Mouse (Mus musculus) liver, embryonic 16.5 days (tissue): ENCODE measurements at regions not wholly inside any gene's neighbourhood (a gene's known extent, or its start where the extent isn't known, plus 50 kb on each side); places are given as distances from the start of the nearest gene placed in this dataset.

Experiments
- ATAC-seq: fragments of 200-750 bp; cut with Nextera tagmentation; 2 replicates; pipeline ENCODE4 v1.8.0; 2017; ENCODE audit warnings: low read depth, mild to moderate bottlenecking, moderate number of reproducible peaks, moderate library complexity
- H3K27ac ChIP-seq: fragments of 300-500 bp; sonication (generic); 2 replicates; pipeline ENCODE4 v1.5.1; 2014; ENCODE audit warnings: mild to moderate bottlenecking, low read length
- H3K27me3 ChIP-seq: fragments of 300-500 bp; sonication (generic); 2 replicates; pipeline ENCODE4 v1.6.1; 2014; ENCODE audit warnings: low read depth, low read length, mixed read lengths; ENCODE audit not compliant: control insufficient read depth, insufficient read depth
- H3K36me3 ChIP-seq: fragments of 300-500 bp; sonication (generic); 2 replicates; pipeline ENCODE4 v1.6.1; 2014; ENCODE audit warnings: mild to moderate bottlenecking; ENCODE audit not compliant: control insufficient read depth, insufficient read depth
- H3K4me1 ChIP-seq: fragments of 300-500 bp; sonication (generic); 2 replicates; pipeline ENCODE4 v1.6.1; 2014; ENCODE audit warnings: low read depth, low read length, mixed read lengths; ENCODE audit not compliant: control insufficient read depth
- H3K4me2 ChIP-seq: fragments of 300-500 bp; sonication (generic); 2 replicates; pipeline ENCODE4 v1.6.1; 2014; ENCODE audit warnings: low read depth, low read length, mixed read lengths
- H3K4me3 ChIP-seq: fragments of 300-500 bp; sonication (generic); 2 replicates; pipeline ENCODE4 v1.5.1; 2014; ENCODE audit warnings: low read depth, mild to moderate bottlenecking, low read length
- H3K9ac ChIP-seq: fragments of 300-500 bp; sonication (generic); 2 replicates; pipeline ENCODE4 v1.6.1; 2014; ENCODE audit warnings: low read depth, low read length
- H3K9me3 ChIP-seq: fragments of 300-500 bp; sonication (generic); replicated peaks from 2 replicates; pipeline ENCODE4 v1.6.1; 2016; ENCODE audit warnings: low read length; ENCODE audit not compliant: control insufficient read depth
- WGBS: fragments of 180-500 bp; shearing (Covaris S2); extraction: QIAGEN DNeasy Blood & Tissue Kit; methylation state at CpG from one replicate; pipeline ENCODE4 v1.1.7; 2014; ENCODE audit not compliant: insufficient replicate concordance; 5-methylcytosine and 5-hydroxymethylcytosine counted together

- no peak overlapping the region for H3K27ac ChIP-seq
- peaks cover 8% of the 10 kb centered on the region for H3K4me1 ChIP-seq
- H3K36me3 ChIP-seq = no peaks in the 10 kb centered on the region
- WGBS = 75% methylated on average over 3 of the region's 3 CpGs
- no peak overlapping the region for H3K4me2 ChIP-seq
- no peaks in the 10 kb centered on the region for H3K27me3 ChIP-seq
- H3K4me3 ChIP-seq = no peak overlapping the region
- no peak for ATAC-seq
- H3K9ac ChIP-seq = no peak overlapping the region
- no peaks in the 10 kb centered on the region for H3K9me3 ChIP-seq
These were observed 318.1 kb upstream of the Klf3 start for GRCm38 (mm10) chr5:64485043-64485442.

- no peak for ATAC-seq
- H3K27me3 ChIP-seq = no peaks in the 10 kb centered on the region
- no peaks in the 10 kb centered on the region for H3K36me3 ChIP-seq
- no peak overlapping the region for H3K9ac ChIP-seq
- H3K27ac ChIP-seq = no peak overlapping the region
- WGBS = 77% methylated on average over 6 of the region's 6 CpGs
- no peak overlapping the region for H3K4me2 ChIP-seq
- H3K9me3 ChIP-seq = no peaks in the 10 kb centered on the region
- no peak overlapping the region for H3K4me3 ChIP-seq
- H3K4me1 ChIP-seq = peaks cover 8% of the 10 kb centered on the region
These were observed 317.3 kb upstream of the Klf3 start for GRCm38 (mm10) chr5:64485856-64486255.

- Histone ChIP-seq H3K4me2 (no peak overlapping the region), H3K4me3 (no peak overlapping the region), H3K27me3 (no peaks in the 10 kb centered on the region), H3K36me3 (no peaks in the 10 kb centered on the region), H3K27ac (no peak overlapping the region), H3K4me1 (peaks cover 8% of the 10 kb centered on the region), H3K9me3 (no peaks in the 10 kb centered on the region), H3K9ac (no peak overlapping the region)
- WGBS = 76% methylated on average over 1 of the region's 1 CpGs
- ATAC-seq = no peak
These were observed 316.4 kb upstream of the Klf3 start for GRCm38 (mm10) chr5:64486761-64487160.

- no peaks in the 10 kb centered on the region for H3K27me3 ChIP-seq
- H3K4me1 ChIP-seq = peaks cover 8% of the 10 kb centered on the region
- H3K4me3 ChIP-seq = peak overlapping the region; percentile 39
- H3K9me3 ChIP-seq = no peaks in the 10 kb centered on the region
- no peak overlapping the region for H3K27ac ChIP-seq
- 0 out of 2 replicates have a peak overlapping the region, but pooled peaks have one; percentile 11 for H3K9ac ChIP-seq
- WGBS = 27% methylated on average over 14 of the region's 14 CpGs
- peak overlapping the region; percentile 62 for H3K4me2 ChIP-seq
- ATAC-seq = no peak
- H3K36me3 ChIP-seq = no peaks in the 10 kb centered on the region
These were observed 315.3 kb upstream of the Klf3 start for GRCm38 (mm10) chr5:64487698-64488398.

DNA sequence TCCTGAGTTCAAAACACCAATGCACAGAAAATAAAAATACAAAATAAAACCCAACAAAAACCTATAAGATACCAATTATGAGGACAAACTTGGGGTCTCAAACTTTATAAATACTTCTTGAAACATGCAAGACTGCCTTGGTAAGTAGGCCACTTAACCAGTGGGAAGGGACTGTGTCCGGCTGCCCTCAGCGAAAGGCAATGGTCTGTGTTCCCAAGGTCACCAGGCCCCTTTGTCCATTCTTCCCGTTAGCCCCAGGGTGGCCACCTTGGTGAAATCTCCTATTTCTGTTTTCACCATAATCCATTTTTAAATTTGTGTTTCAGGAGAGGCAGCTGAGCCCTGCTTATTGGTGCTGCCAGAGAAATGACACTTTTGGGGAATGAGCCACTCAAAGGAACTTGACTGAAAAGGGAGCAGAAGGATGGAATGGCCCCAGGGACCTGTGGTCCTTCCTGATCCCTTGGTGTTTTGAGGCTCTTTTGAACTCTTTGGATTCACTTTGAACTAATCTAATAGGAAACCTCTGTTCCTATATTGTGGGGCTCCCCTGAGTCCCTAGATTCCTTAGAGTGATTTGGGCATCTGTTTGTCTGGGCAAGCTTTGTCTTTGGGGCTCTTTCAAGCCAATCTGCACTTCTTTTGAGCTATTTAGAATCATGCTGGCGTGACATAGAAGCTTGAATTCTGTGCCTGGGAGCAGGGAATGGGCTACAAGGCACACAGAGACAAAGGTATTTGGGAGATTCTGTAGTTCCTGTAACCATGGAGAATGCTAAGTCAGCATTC, 313.3 kb upstream of the Klf3 start:
- Histone ChIP-seq H3K9ac (no peak overlapping the region), H3K36me3 (no peaks in the 10 kb centered on the region), H3K27ac (no peak overlapping the region), H3K4me2 (no peak overlapping the region), H3K4me1 (peaks cover 8% of the 10 kb centered on the region), H3K4me3 (no peak overlapping the region), H3K9me3 (no peaks in the 10 kb centered on the region), H3K27me3 (no peaks in the 10 kb centered on the region)
- ATAC-seq = no peak
- 75% methylated on average over 4 of the region's 4 CpGs for WGBS

DNA sequence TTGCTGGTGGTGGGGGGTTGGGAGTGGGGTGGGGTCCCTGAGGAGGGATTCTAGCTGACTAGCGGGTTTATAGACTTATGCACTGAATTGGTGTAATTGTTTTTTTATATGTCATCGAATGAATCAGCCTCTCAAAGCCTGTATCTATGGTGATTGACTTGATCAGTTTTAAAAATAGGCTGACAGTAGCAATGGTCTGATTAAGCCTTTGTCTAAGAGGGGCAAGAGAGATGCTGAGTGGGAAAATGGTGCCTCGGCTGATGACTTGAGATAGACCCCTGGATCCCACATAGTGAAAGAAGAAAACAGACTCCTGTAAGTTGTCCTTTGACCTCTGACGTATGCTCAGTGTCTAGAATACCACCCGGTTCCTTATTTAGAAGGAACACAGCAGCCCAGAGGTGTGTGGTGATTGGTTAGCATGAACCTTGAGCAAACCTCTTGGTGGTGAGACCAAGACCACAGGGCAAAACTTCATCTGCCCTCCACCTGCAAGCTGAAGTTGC, 312.7 kb upstream of the Klf3 start:
- Histone ChIP-seq H3K9me3 (no peaks in the 10 kb centered on the region), H3K9ac (no peak overlapping the region), H3K4me3 (no peak overlapping the region), H3K4me1 (peaks cover 8% of the 10 kb centered on the region), H3K4me2 (no peak overlapping the region), H3K27me3 (no peaks in the 10 kb centered on the region), H3K27ac (no peak overlapping the region), H3K36me3 (no peaks in the 10 kb centered on the region)
- no peak for ATAC-seq
- WGBS = 57% methylated on average over 5 of the region's 5 CpGs

DNA sequence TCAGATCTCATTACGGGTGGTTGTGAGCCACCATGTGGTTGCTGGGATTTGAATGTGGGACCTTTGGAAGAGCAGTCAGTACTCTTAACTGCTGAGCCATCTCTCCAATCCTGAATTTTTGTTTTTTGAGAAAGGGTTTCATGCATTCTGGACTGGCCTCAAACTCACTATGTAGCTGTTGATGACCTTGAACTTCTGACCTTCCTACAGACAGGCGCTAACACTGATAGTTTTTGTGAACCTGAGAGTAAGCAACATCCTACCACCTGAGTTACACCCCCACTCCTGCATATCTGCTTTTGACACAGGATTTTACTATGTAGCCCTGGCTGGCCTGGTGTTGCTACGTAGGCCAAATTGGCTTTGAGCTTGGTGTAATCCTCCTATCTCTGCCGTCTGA, 308.8 kb upstream of the Klf3 start:
- H3K4me3 ChIP-seq = no peak overlapping the region
- no peak overlapping the region for H3K4me2 ChIP-seq
- no peak overlapping the region for H3K27ac ChIP-seq
- no peaks in the 10 kb centered on the region for H3K27me3 ChIP-seq
- H3K36me3 ChIP-seq = no peaks in the 10 kb centered on the region
- WGBS = 83% methylated on average over 4 of the region's 4 CpGs
- H3K9me3 ChIP-seq = no peaks in the 10 kb centered on the region
- no peak for ATAC-seq
- H3K9ac ChIP-seq = no peak overlapping the region
- no peaks in the 10 kb centered on the region for H3K4me1 ChIP-seq

DNA sequence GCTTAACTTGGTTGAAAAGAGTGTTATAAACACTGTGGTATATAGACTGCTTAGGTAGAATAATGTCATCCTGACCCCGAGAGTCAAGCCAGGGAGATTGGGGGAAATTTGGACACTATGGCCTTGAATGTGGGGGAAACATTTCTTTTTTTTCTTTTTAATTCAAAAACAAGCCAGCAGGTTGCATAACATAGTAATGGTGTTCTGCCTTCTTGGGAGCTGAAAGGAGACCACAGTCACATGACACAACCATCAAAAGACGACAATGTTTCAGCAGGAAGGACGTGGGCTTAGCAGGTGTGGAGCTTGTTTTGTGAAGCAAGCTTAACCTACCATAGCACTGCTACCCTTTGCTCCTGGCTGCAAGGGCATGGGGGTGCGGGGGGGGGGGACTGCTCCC, 306.3 kb upstream of the Klf3 start:
- 60% methylated on average over 4 of the region's 4 CpGs for WGBS
- no peak overlapping the region for H3K4me2 ChIP-seq
- no peak for ATAC-seq
- no peak overlapping the region for H3K9ac ChIP-seq
- peaks cover 17% of the 10 kb centered on the region for H3K4me1 ChIP-seq
- no peak overlapping the region for H3K27ac ChIP-seq
- H3K36me3 ChIP-seq = no peaks in the 10 kb centered on the region
- H3K27me3 ChIP-seq = no peaks in the 10 kb centered on the region
- H3K4me3 ChIP-seq = no peak overlapping the region
- H3K9me3 ChIP-seq = no peaks in the 10 kb centered on the region

DNA sequence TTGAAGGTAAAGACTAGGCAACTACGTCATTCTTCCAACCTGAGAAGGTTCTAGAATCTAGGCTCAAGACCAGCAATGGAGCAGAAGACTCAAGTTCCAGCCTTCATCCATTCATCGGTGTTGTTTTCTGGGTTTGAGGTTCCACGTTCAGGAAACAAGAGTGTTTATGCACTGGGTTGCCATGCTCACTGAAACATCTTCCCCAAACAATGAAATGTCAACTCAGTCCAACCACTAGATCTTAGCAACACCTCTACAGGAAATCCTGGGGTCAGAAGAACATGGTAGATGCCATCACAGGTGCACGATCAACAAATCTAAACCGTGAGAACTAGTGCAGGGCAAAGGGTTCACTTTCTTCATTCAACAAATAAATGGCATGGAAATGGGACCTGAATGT, 304.8 kb upstream of the Klf3 start:
- no peak for ATAC-seq
- Histone ChIP-seq H3K27ac (no peak overlapping the region), H3K9ac (no peak overlapping the region), H3K4me3 (no peak overlapping the region), H3K4me1 (peaks cover 22% of the 10 kb centered on the region), H3K27me3 (no peaks in the 10 kb centered on the region), H3K36me3 (no peaks in the 10 kb centered on the region), H3K4me2 (no peak overlapping the region), H3K9me3 (no peaks in the 10 kb centered on the region)
- 71% methylated on average over 5 of the region's 5 CpGs for WGBS
